Comparison of ENCODE assay signal across 8 mouse cellular contexts in genomic region chr19:28776868-28777267, GRCm38 (mm10). TPM values are rescaled to one million over a fixed set of nuclear protein-coding genes. Genes with fewer than 3 reads are reported as not detected.
DNase-seq lines count a peak whose midpoint lies in the region; ATAC-seq lines count a peak whose summit lies in the region.

No protein-coding gene starts in this region.

- peak; percentile 11 to 39 for DNase-seq in heart, adult 18-20 months
- no peak for DNase-seq in heart, adult 11 months
- peak; percentile 68 for DNase-seq in 416B (ENCODE audit: low read depth)
- peak; percentile 78 for DNase-seq in brain, adult 2 months (ENCODE audit: low read depth, low spot score)
- peak; percentile 5 for DNase-seq in induced T-regulatory cell, adult 2 months (ENCODE audit: low read depth)
- peak; percentile 27 for DNase-seq in mesoderm, embryonic 11.5 days (ENCODE audit: low read depth, low spot score)
- no peak for DNase-seq in spleen, adult 12 weeks (ENCODE audit: low spot score)

- no peak for ATAC-seq in inflammation-experienced regulatory T-cells, adult 6 months

RNA-seq across cellular contexts. Expression of gene Slc1a1, which starts 58.0 kb away (rescaled TPM):
- total RNA-seq in heart, adult 18-20 months (2021) = 1 to 10 TPM; 2.0 to 3.7 TPM
- not detected for polyA plus RNA-seq in inflammation-experienced regulatory T-cells, adult 6 months (2017; shearing (Covaris generic))

Comparison
In these comparisons a context has a peak if more than half of its experiments do, and no peak if none do; other contexts are left out.
1. DNase-seq: peak in heart, adult 18-20 months (2 of 2), 416B (single experiment), brain, adult 2 months (single experiment), induced T-regulatory cell, adult 2 months (single experiment) and mesoderm, embryonic 11.5 days (single experiment); none in heart, adult 11 months (single experiment) and spleen, adult 12 weeks (single experiment).